Mouse (Mus musculus): ENCODE measurements around the gene Trim7. TPM values are rescaled to one million over a fixed set of nuclear protein-coding genes. Genes with fewer than 3 reads are reported as not detected.
A peak's percentile ranks its signal among the peaks of the same experiment; 100 is the strongest.

Gene Trim7
- total and polyA plus RNA-seq, 3 experiments: 0.81 to 1.3 TPM; not detected in 1

DNA sequence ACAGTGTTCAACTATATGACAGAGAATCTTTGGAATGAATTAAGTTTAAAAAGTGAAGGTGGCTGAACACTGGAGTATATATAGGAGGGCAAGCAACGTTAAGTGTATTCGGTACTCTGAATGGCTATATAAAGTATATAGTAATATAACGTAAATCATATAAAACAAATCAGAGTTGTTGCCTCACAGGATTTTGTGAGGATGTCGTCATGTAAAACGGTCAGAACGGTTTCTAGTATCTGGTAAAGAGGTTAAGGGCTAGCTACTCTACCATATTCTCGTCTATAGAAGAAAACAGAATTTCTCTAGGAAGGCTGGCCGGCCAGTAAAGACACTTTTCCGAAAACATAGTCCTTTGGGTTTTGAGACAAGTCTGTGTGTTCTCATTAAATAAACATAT, 8.1 kb upstream of the Trim7 start:
- peak overlapping the region; percentile 62 for H3K27ac ChIP-seq (ENCODE audit: control insufficient read depth, low read depth, low read length)
- peaks cover 28% of the 10 kb centered on the region for H3K79me2 ChIP-seq (ENCODE audit: control insufficient read depth, insufficient read depth, low read length, poor library complexity)
- H3K4me1 ChIP-seq (ENCODE audit: control insufficient read depth in 1 of 2, insufficient read depth in 2 of 2, low read length in 2 of 2): peaks cover 14 to 47% of the 10 kb centered on the region in 2 experiments
- TF ChIP-seq USF2 (IDR thresholded peaks at IDR 0.05; ENCODE audit: borderline replicate concordance in 1 of 2, insufficient read depth in 1 of 2, low read depth in 1 of 2, low read length in 2 of 2): no peak
- no peak for TF ChIP-seq SMC3 (IDR thresholded peaks at IDR 0.05; ENCODE audit: low read depth, low read length)
- no peak for TF ChIP-seq POLR2AphosphoS5 (IDR thresholded peaks at IDR 0.05; ENCODE audit: borderline replicate concordance, low read depth, low read length)
- no peak for TF ChIP-seq TBP (IDR thresholded peaks at IDR 0.05; ENCODE audit: low read depth, low read length)
- peak; percentile 67; the same call in 1 of the 2 replicates for TF ChIP-seq RCOR1 (IDR thresholded peaks at IDR 0.05; ENCODE audit: low read depth, low read length)
- no peak for TF ChIP-seq USF1 (IDR thresholded peaks at IDR 0.05; ENCODE audit: low read depth, low read length)
- no peak for TF ChIP-seq UBTF (IDR thresholded peaks at IDR 0.05; ENCODE audit: borderline replicate concordance, insufficient read depth, low read depth, low read length)
- no peak for TF ChIP-seq TAL1 (IDR thresholded peaks at IDR 0.05; ENCODE audit: low read length)
- peak; percentile 47; the same call in 1 of the 2 replicates for TF ChIP-seq MYB (IDR thresholded peaks at IDR 0.05; ENCODE audit: low read depth, low read length)
- TF ChIP-seq JUND (IDR thresholded peaks at IDR 0.05; ENCODE audit: low read depth, low read length): no peak
- TF ChIP-seq MAX (IDR thresholded peaks at IDR 0.05; ENCODE audit: low read length): no peak
- no peak for TF ChIP-seq CHD2 (IDR thresholded peaks at IDR 0.05; ENCODE audit: low read length)
- no peak for TF ChIP-seq E2F4 (IDR thresholded peaks at IDR 0.05; ENCODE audit: borderline replicate concordance, low read depth, low read length)
- no peak for TF ChIP-seq ZMIZ1 (IDR thresholded peaks at IDR 0.05; ENCODE audit: low read depth, low read length)
- no peak for TF ChIP-seq ZKSCAN1 (IDR thresholded peaks at IDR 0.05; ENCODE audit: low read depth, low read length)
- no peak for TF ChIP-seq KAT2A (conservative IDR thresholded peaks at IDR 0.05; ENCODE audit: low read depth, low read length)
- peak overlapping the region; percentile 86 to 97 for H3K4me3 ChIP-seq (ENCODE audit: control insufficient read depth in 1 of 2, insufficient read depth in 1 of 2, low read depth in 2 of 2, low read length in 2 of 2)
- H3K36me3 ChIP-seq (ENCODE audit: control insufficient read depth in 1 of 2, insufficient read depth in 2 of 2, low read length in 2 of 2): peaks cover 0 to 45% of the 10 kb centered on the region in 2 experiments; a peak in 2 of 4 replicates
- DNase-seq (ENCODE audit: low read depth, low spot score): no peak
- H3K9me3 ChIP-seq (replicated peaks; ENCODE audit: insufficient read depth, low read length): no peaks in the 10 kb centered on the region
- H3K27me3 ChIP-seq (ENCODE audit: control insufficient read depth in 1 of 2, insufficient read depth in 2 of 2, low read length in 2 of 2): no peaks in the 10 kb centered on the region
- H3K9ac ChIP-seq (ENCODE audit: control insufficient read depth, low read depth, low read length, poor library complexity, severe bottlenecking): peak overlapping the region; percentile 95

DNA sequence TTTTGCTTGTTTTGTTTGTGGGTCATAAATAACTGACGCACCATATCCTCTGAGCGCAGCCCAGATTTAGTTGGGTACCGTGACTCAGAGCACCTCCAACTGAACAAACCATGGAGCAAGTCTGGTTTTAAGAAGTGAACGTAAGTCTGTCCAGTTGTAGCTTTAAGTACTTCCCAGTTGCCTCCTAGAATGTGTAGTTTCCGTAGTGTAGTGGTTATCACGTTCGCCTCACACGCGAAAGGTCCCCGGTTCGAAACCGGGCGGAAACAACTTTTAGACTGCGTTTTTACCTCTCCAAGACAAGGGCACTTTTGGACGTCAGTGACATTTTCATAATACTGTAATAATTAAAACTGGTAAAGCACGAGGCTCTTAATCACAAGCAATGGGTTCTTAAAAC, 7.6 kb upstream of the Trim7 start:
- TF ChIP-seq EP300 (IDR thresholded peaks at IDR 0.05; ENCODE audit: low read depth in 1 of 2, low read length in 2 of 2) (no peak), MAFK (IDR thresholded peaks at IDR 0.05; ENCODE audit: borderline replicate concordance, low read depth, low read length) (peak; percentile 99), MYB (IDR thresholded peaks at IDR 0.05; ENCODE audit: low read depth, low read length) (no peak), TAL1 (IDR thresholded peaks at IDR 0.05; ENCODE audit: low read length) (0 out of 2 replicates have a peak, but pooled peaks have one; percentile 5), GATA1 (IDR thresholded peaks at IDR 0.05; ENCODE audit: low read depth, low read length) (peak; percentile 70), GABPA (IDR thresholded peaks at IDR 0.05; ENCODE audit: low read depth, low read length) (no peak), TBP (IDR thresholded peaks at IDR 0.05; ENCODE audit: low read depth, low read length) (peak; percentile 100), ELF1 (IDR thresholded peaks at IDR 0.05; ENCODE audit: low read depth, low read length) (peak; percentile 71; the same call in 1 of the 2 replicates), SIN3A (IDR thresholded peaks at IDR 0.05; ENCODE audit: low read length) (peak; percentile 46; the same call in 1 of the 2 replicates), KAT2A (conservative IDR thresholded peaks at IDR 0.05; ENCODE audit: low read depth, low read length) (peak; percentile 65; the same call in 1 of the 2 replicates)
- peaks cover 0 to 45% of the 10 kb centered on the region in 2 experiments; a peak in 2 of 4 replicates for H3K36me3 ChIP-seq (ENCODE audit: control insufficient read depth in 1 of 2, insufficient read depth in 2 of 2, low read length in 2 of 2)
- H3K4me1 ChIP-seq (ENCODE audit: control insufficient read depth in 1 of 2, insufficient read depth in 2 of 2, low read length in 2 of 2): peaks cover 14 to 48% of the 10 kb centered on the region in 2 experiments
- H3K79me2 ChIP-seq (ENCODE audit: control insufficient read depth, insufficient read depth, low read length, poor library complexity): peaks cover 27% of the 10 kb centered on the region
- no peak overlapping the region for H3K27ac ChIP-seq (ENCODE audit: control insufficient read depth, low read depth, low read length)
- peak overlapping the region; percentile 95 for H3K9ac ChIP-seq (ENCODE audit: control insufficient read depth, low read depth, low read length, poor library complexity, severe bottlenecking)
- H3K27me3 ChIP-seq (ENCODE audit: control insufficient read depth in 1 of 2, insufficient read depth in 2 of 2, low read length in 2 of 2): no peaks in the 10 kb centered on the region
- H3K4me3 ChIP-seq (ENCODE audit: control insufficient read depth in 1 of 2, insufficient read depth in 1 of 2, low read depth in 2 of 2, low read length in 2 of 2): peak overlapping the region; percentile 86 to 97
- peak; percentile 97 for DNase-seq (ENCODE audit: low read depth, low spot score)
- H3K9me3 ChIP-seq (replicated peaks; ENCODE audit: insufficient read depth, low read length): no peaks in the 10 kb centered on the region
